Mouse (Mus musculus) left cerebral cortex, adult 18-20 months (tissue): ENCODE measurements around the gene Smco4. TPM values are rescaled to one million over a fixed set of nuclear protein-coding genes. Genes with fewer than 3 reads are reported as not detected.

ENCODE experiments used
- total RNA-seq, 2 experiments: library from RNA; stranded (reverse); gene quantifications; 2 replicates each; pipeline ENCODE4 v1.2.3; 2021

Smco4 gene
- total RNA-seq, 2 experiments from 2014 or later: 3.4 to 3.7 TPM

Other genes starting within 250 kb of the Smco4 start
- 10 to 100 TPM; 33.0 to 35.4 TPM for gene Med17, start 213.5 kb upstream of the Smco4 start, total RNA-seq
- 10 to 100 TPM; 21.7 to 36.3 TPM for gene Taf1d, start 187.2 kb upstream of the Smco4 start, total RNA-seq
- 10 to 100 TPM; 15.1 to 18.3 TPM for gene 4931406C07Rik, start 187.0 kb upstream of the Smco4 start, total RNA-seq
- 10 to 100 TPM; 19.7 to 20.0 TPM for gene Cep295, start 135.6 kb upstream of the Smco4 start, total RNA-seq
- under 1 TPM; 0.16 to 0.23 TPM for gene Deup1, start 134.5 kb downstream of the Smco4 start, total RNA-seq
- 10 to 100 TPM; 48.9 to 49.5 TPM for gene Slc36a4, start 216.3 kb downstream of the Smco4 start, total RNA-seq